Mouse (Mus musculus): ENCODE measurements at regions not wholly inside any gene's neighbourhood (a gene's known extent, or its start where the extent isn't known, plus 50 kb on each side); places are given as distances from the start of the nearest gene placed in this dataset.

- TF ChIP-seq TCF12 (IDR thresholded peaks at IDR 0.05; ENCODE audit: insufficient read depth, poor library complexity, severe bottlenecking): no peak
- TF ChIP-seq POLR2A (IDR thresholded peaks at IDR 0.05; ENCODE audit: insufficient read length, low read depth): no peak
- TF ChIP-seq MAX (IDR thresholded peaks at IDR 0.05; ENCODE audit: low read depth): no peak
- TF ChIP-seq CEBPB (IDR thresholded peaks at IDR 0.05; ENCODE audit: insufficient read depth, poor library complexity, severe bottlenecking): no peak
- no peak for TF ChIP-seq MYOG (IDR thresholded peaks at IDR 0.05; ENCODE audit: control insufficient read depth in 1 of 3, insufficient read depth in 1 of 3, insufficient read length in 2 of 3, low read depth in 2 of 3)
- no peak for TF ChIP-seq TCF3 (IDR thresholded peaks at IDR 0.05; ENCODE audit: insufficient read length, low read depth)
- no peak for TF ChIP-seq REST (IDR thresholded peaks at IDR 0.05; ENCODE audit: insufficient read depth, insufficient read length)
- TF ChIP-seq MYOD1 (IDR thresholded peaks at IDR 0.05; ENCODE audit: control insufficient read depth in 1 of 3, insufficient read length in 2 of 3, low read depth in 2 of 3): no peak
- TF ChIP-seq POLR2AphosphoS2 (IDR thresholded peaks at IDR 0.05; ENCODE audit: insufficient read length, low read depth): no peak
- no peak for TF ChIP-seq E2F4 (IDR thresholded peaks at IDR 0.05; ENCODE audit: insufficient read depth)
- no peak for TF ChIP-seq USF1 (IDR thresholded peaks at IDR 0.05; ENCODE audit: low read depth)
Measured at GRCm38 (mm10) chr3:8264366-8265033, 1345.4 kb downstream of the Zfp704 start.

Measured in myocyte (in vitro differentiated cells).